Mouse (Mus musculus): Measurements from ENCODE around the gene Ano10.

- TF ChIP-seq CTCF (IDR thresholded peaks at IDR 0.05; ENCODE audit: low read depth, low read length) = no peak
- TF ChIP-seq POLR2A (IDR thresholded peaks at IDR 0.05; ENCODE audit: insufficient read depth, low read length) = no peak
These were observed 79.1 kb downstream of the Ano10 start for GRCm38 (mm10) chr9:122215118-122215517.
